Mouse (Mus musculus) heart, postnatal 0 days (tissue): ENCODE measurements around the gene Cnih2. TPM values are rescaled to one million over a fixed set of nuclear protein-coding genes. Genes with fewer than 3 reads are reported as not detected.

ENCODE experiments used
- ATAC-seq: fragments of 200-750 bp; cut with Nextera tagmentation; 2 replicates; pipeline ENCODE4 v1.8.0; 2017; ENCODE audit warnings: low read depth, moderate number of reproducible peaks, moderate library complexity; ENCODE audit not compliant: insufficient read depth
- DNase-seq: peaks from one replicate; pipeline ENCODE4 v3.0.0-alpha.2; 2016; ENCODE audit warnings: low spot score
- H3K27ac ChIP-seq: fragments of 300-500 bp; sonication (generic); 2 replicates; pipeline ENCODE4 v1.5.1; 2014; ENCODE audit warnings: low read depth, mild to moderate bottlenecking
- H3K27me3 ChIP-seq: fragments of 300-500 bp; sonication (generic); 2 replicates; pipeline ENCODE4 v1.6.1; 2014; ENCODE audit warnings: low read length, mixed read lengths; ENCODE audit not compliant: control insufficient read depth, insufficient read depth
- H3K36me3 ChIP-seq: fragments of 300-500 bp; sonication (generic); replicated peaks from 2 replicates; pipeline ENCODE4 v1.6.1; 2014; ENCODE audit warnings: low read length, mixed read lengths; ENCODE audit not compliant: control insufficient read depth, insufficient read depth
- H3K4me1 ChIP-seq: fragments of 300-500 bp; sonication (generic); 2 replicates; pipeline ENCODE4 v1.6.1; 2014; ENCODE audit warnings: antibody characterized with exemption; ENCODE audit not compliant: control insufficient read depth, insufficient read depth
- H3K4me2 ChIP-seq: fragments of 300-500 bp; sonication (generic); 2 replicates; pipeline ENCODE4 v1.6.1; 2014; ENCODE audit warnings: low read depth, mild to moderate bottlenecking, low read length, moderate library complexity
- H3K4me3 ChIP-seq: fragments of 300-500 bp; sonication (generic); 2 replicates; pipeline ENCODE4 v1.5.1; 2014; ENCODE audit warnings: low read depth, low read length
- H3K9ac ChIP-seq: fragments of 300-500 bp; sonication (generic); replicated peaks from 2 replicates; pipeline ENCODE4 v1.6.1; 2014; ENCODE audit warnings: low read depth, low read length, mixed read lengths
- H3K9me3 ChIP-seq: fragments of 300-500 bp; sonication (generic); replicated peaks from 2 replicates; pipeline ENCODE4 v1.6.1; 2016; ENCODE audit warnings: low read length; ENCODE audit not compliant: control insufficient read depth
- CTCF ChIP-seq: IDR thresholded peaks from 2 replicates; pipeline ENCODE4 v1.5.1; 2016; ENCODE audit warnings: antibody characterized with exemption, control low read depth, low read depth
- EP300 ChIP-seq: IDR thresholded peaks from 2 replicates; pipeline ENCODE4 v1.6.1; 2016; ENCODE audit warnings: antibody characterized with exemption, low read depth
- WGBS: fragments of 180-500 bp; shearing (Covaris S2); extraction: QIAGEN DNeasy Blood & Tissue Kit; methylation state at CpG from one replicate; pipeline ENCODE4 v1.1.7; 2014; 5-methylcytosine and 5-hydroxymethylcytosine counted together
- polyA plus RNA-seq: library from polyadenylated mRNA; unstranded; fragments of >200 nt; fragmentation: Nextera tagmentation; extraction: Ambion mirVana; gene quantifications from 2 replicates; pipeline ENCODE4 v1.2.1, GENCODE M21; 2015
- total RNA-seq: library from RNA; depleted of rRNA; stranded (reverse); fragments of >200 nt; gene quantifications from 2 replicates; pipeline ENCODE4 v1.2.3, GENCODE M21; 2014; ENCODE audit warnings: low replicate concordance

Cnih2 gene
- total and polyA plus RNA-seq, 2 experiments from 2014 or later, result 1.1 TPM; not detected in 1

DNA sequence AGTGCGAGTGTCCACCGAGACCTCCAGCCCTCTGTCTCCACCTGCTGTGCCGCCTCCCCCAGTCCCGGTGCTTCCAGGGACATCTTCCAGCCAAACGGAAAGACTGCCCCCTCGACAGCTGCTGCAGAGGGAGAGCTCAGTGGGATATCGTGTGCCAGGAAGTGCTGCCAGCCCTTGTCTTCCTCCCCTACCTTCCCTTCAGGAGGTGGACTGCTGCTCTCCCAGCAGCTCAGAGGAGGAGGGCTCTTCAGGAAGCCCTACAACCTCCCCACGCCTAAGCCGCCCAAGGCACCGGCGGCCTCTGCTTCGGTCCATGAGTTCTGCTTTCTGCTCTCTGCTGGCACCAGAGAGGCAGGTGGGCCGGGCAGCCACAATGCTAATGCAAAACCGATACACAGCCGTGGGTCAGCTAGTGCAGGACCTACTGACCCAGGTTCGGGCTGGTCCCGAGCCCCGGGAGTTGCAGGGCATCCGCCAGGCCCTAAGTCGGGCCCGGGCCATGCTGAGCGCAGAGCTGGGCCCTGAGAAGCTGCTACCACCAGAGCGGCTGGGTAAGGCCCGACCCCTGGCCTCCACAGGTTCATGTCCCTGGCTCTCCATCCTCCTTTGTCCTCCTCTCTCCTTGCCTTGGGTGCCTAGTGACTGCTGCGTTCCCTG lies 46.0 kb downstream of the Cnih2 start:
- Histone ChIP-seq H3K27me3 (peaks cover 17% of the 10 kb centered on the region; the same call in 1 of the 2 replicates), H3K27ac (no peak overlapping the region), H3K4me1 (peaks cover 10% of the 10 kb centered on the region), H3K4me3 (no peak overlapping the region), H3K9ac (no peak overlapping the region), H3K4me2 (peak overlapping the region; percentile 5; the same call in 1 of the 2 replicates), H3K9me3 (no peaks in the 10 kb centered on the region), H3K36me3 (peaks cover 25% of the 10 kb centered on the region)
- no peak for DNase-seq
- TF ChIP-seq CTCF (no peak), EP300 (no peak)
- no peak for ATAC-seq
- WGBS, result 39% methylated on average over 25 of the region's 25 CpGs

DNA sequence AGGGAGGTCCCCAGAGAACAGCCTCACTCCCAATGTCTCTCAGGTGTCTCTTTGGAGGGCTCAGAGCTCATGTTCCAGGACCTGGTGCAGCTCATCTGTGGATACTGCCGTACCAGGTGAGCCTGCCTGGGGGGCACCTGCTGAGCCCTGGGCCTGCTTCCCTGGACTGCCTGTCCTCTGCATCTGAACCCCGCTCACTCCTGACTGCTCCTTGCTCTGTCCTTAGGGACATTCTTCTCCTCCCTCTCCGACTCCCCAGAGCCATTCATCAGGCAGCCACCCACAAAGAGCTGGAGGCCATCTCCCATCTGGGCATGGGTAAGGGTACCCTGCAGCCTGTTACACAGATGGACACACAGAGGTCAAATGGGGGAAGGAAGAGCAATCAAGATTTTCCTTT lies 46.8 kb downstream of the Cnih2 start:
- Histone ChIP-seq H3K27me3 (peaks cover 17% of the 10 kb centered on the region; the same call in 1 of the 2 replicates), H3K4me1 (peaks cover 10% of the 10 kb centered on the region), H3K9me3 (no peaks in the 10 kb centered on the region), H3K4me2 (peak overlapping the region; percentile 51), H3K27ac (no peak overlapping the region), H3K9ac (no peak overlapping the region), H3K36me3 (peaks cover 33% of the 10 kb centered on the region), H3K4me3 (peak overlapping the region; percentile 29)
- ATAC-seq (no peak), DNase-seq (no peak)
- WGBS, result 56% methylated on average over 3 of the region's 3 CpGs
- TF ChIP-seq CTCF (no peak), EP300 (no peak)

DNA sequence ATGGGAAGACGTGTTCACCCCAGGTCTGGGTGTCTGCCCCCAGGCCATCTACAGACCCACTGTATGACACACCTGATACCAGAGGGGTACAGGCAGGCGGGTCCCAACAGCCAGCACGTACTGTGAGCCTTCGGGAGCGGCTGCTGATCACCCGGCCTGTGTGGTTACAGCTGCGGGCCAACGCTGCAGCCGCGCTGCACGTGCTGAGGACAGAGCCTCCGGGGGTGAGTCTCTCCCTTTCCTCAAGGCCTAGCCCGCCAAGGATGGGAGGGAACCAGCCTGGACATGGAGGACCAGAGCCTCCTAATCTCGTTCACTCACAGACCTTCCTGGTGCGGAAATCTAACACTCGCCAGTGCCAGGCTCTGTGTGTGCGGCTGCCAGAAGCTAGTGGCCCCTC lies 47.3 kb downstream of the Cnih2 start:
- Histone ChIP-seq H3K9me3 (no peaks in the 10 kb centered on the region), H3K36me3 (peaks cover 38% of the 10 kb centered on the region), H3K27me3 (peaks cover 17% of the 10 kb centered on the region; the same call in 1 of the 2 replicates), H3K4me3 (peak overlapping the region; percentile 29), H3K4me2 (peak overlapping the region; percentile 51), H3K4me1 (peaks cover 10% of the 10 kb centered on the region), H3K9ac (no peak overlapping the region), H3K27ac (peak overlapping the region; percentile 46)
- ATAC-seq (peak; percentile 22), DNase-seq (no peak)
- TF ChIP-seq EP300 (no peak), CTCF (no peak)
- WGBS, result 5% methylated on average over 17 of the region's 17 CpGs

DNA sequence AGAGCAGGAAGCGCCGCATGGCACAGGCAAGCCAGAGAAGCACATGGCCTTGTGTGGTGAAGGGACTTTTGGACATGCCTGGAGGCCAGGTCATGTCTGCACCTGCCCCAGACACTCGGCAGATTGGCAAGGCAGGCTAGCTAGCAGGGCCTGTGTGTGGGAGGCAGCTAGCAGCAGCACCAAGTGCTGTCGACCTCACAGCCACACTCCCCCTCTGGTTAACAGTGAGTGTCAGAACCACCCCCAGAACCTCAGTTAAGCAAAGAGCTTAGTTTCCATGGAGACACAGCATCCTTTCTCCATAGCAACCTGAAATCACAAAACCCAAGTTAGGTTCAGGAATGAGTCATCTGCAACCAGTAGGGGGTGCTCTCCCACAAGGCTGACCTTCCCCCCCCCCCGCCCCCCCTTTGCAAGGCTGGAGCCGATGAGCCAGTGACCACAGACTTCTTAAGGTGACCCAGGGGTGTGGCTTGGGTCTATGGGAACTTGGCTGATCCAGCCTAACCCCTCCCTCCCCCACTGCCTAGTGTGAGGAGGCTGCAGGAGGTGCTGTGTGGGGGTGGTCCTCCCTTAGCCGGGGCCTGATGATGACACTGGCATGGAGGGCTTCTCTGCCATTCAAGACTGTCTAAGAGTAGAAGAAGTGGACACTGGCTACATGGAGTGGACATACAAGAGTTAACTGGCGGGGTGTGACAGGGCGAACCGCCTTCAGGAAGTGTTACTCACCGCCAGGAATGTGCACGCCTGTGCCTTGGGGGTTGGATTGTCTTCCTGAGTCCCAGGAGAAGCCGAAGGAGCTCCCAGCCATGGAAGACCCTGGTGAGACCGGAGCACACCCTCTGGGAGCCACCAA lies 48.0 kb downstream of the Cnih2 start, which contains the start of gene Rin1:
Gene Rin1, plus strand, starts transcription at position 435 of the 859 bp plus-strand sequence.
- peaks cover 17% of the 10 kb centered on the region; the same call in 1 of the 2 replicates for H3K27me3 ChIP-seq
- TF ChIP-seq EP300 (no peak), CTCF (peak; percentile 48)
- peaks cover 44% of the 10 kb centered on the region for H3K36me3 ChIP-seq
- ATAC-seq, result peak; percentile 79
- H3K4me2 ChIP-seq, result peak within 1 kb of the TSS; percentile 51
- H3K27ac ChIP-seq, result peak within 1 kb of the TSS; percentile 46
- 20% methylated on average over 14 of the region's 14 CpGs for WGBS
- peak; percentile 70 for DNase-seq
- peaks cover 10% of the 10 kb centered on the region for H3K4me1 ChIP-seq
- no peaks in the 10 kb centered on the region for H3K9me3 ChIP-seq
- peak within 1 kb of the TSS; percentile 29 for H3K4me3 ChIP-seq
- no peak within 1 kb of the TSS for H3K9ac ChIP-seq

DNA sequence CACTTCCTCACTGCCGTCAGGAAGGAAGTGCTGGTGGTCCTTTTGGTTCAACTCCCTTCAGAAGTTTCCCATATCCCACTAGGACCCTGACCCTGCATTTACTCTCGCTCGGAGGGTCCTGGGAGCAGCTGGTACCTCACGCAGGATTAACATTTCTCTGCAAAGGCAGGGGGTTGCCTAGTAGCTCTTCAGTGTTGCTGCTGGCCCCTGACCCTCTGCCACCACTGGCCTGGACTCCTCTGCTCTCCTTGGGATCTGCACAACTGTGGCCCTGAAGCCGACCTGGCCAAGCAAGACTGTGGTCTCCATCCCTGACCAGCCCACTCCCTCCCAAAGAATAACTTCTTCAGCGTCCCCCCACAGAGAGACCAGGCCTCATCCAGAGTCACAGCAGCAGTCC lies 49.0 kb downstream of the Cnih2 start:
- Histone ChIP-seq H3K9ac (no peak overlapping the region), H3K4me3 (no peak overlapping the region), H3K36me3 (peaks cover 44% of the 10 kb centered on the region), H3K9me3 (no peaks in the 10 kb centered on the region), H3K27me3 (peaks cover 14% of the 10 kb centered on the region; the same call in 1 of the 2 replicates), H3K4me1 (peaks cover 10% of the 10 kb centered on the region), H3K4me2 (no peak overlapping the region), H3K27ac (no peak overlapping the region)
- DNase-seq (no peak), ATAC-seq (no peak)
- TF ChIP-seq EP300 (no peak), CTCF (no peak)
- 93% methylated on average over 6 of the region's 6 CpGs for whole genome bisulfite sequencing
